Mouse (Mus musculus): ENCODE data around the gene Gm4567.
"Not testable (repeated sequence)": the region's sequence is repeated elsewhere in the genome, so short reads cannot be mapped to it uniquely, and the experiment has no call there.

The Gm4567 gene

GRCm38 (mm10) chr7:22719610-22720009 lies at the start of gene Gm4567:
Gene Gm4567 (minus strand): TSS chr7:22719710.
- not testable (repeated sequence) for DNase-seq (ENCODE audit: low spot score)

GRCm38 (mm10) chr7:22761397-22761796 lies 41.9 kb upstream of the Gm4567 start, which contains the start of gene Vmn1r157:
Gene Vmn1r157 (plus strand): TSS chr7:22761697.
- DNase-seq (ENCODE audit: low spot score) = not testable (repeated sequence)

DNA sequence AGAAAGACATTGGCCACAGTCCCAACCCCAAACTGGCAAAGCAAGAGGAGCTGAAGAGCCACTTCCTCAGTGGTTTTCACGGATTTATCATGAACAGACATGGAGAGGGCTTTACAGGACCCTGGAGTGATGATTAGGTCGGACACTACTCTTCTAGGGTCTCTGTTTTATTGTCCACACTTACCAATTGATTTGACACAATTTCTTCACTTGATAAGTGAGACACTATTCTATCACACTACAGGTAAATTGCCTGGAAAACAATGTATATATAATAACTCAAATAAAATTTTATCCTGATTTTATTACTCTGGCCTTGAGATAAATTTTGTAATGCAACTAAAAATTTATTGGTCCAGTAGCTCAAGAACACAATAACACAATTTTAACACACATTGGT lies 27.3 kb downstream of the Gm4567 start, which contains the start of gene Gm8693:
Gene Gm8693 (minus strand): TSS at position 101 of the 400 bp plus-strand sequence.
- DNase-seq (ENCODE audit: low spot score) = not testable (repeated sequence)
